Mouse (Mus musculus): ENCODE measurements around the gene Gm21887.

The Gm21887 gene

DNA sequence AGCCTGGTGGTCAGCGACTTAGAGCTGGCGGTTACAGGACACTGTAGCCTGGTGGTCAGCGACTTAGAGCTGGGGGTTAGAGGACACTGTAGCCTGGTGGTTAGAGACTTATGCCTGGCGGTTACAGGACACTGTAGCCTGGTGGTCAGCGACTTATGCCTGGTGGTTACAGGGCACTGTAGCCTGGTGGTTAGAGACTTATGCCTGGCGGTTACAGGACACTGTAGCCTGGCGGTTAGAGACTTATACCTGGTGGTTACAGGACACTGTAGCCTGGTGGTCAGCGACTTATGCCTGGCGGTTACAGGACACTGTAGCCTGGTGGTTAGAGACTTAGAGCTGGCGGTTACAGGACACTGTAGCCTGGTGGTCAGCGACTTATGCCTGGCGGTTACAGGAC lies 6.4 kb downstream of the Gm21887 start:
- DNase-seq = peak in 1 of 2 experiments; percentile 6

DNA sequence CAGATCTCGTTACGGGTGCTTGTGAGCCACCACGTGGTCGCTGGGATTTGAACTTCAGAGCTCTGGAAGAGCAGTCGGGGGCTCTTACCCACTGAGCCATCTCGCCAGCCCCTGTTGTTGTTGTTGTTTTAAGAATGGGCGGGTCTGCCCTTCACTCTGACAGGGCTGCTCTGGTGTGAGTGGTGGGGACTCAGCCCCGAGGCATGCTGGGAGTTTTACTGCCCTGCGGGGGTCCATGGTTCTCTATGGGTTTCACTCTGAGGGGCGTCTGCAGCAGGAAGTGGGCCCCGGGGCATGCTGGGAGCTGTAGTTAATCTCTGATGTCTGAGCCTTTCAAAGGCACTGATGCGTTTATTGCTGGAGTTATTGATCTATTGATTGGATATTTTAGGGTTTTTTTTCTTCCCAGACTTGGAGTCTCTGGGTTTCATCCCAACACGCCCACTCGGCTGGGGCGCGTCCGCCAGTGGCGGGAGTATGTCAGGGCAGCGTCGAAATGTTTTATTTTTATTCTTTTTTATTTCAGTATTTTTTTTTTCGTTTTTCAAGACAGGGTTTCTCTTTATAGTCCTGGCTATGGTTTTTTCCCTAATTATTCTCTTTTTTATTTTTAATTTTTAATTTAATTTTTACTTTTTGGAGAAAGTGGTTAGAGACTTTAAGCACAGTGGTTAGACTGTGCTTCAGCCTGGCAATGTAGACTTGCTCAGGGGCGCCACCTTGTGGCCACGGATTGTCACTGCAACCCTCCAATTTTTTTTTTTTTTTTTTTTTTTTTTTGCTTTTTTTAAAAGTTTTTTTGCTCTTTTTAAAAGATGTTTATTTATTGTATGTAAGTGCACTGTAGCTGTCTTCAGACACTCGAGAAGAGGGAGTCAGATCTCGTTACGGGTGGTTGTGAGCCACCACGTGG lies 8.1 kb downstream of the Gm21887 start:
- peak; percentile 79 for DNase-seq

DNA sequence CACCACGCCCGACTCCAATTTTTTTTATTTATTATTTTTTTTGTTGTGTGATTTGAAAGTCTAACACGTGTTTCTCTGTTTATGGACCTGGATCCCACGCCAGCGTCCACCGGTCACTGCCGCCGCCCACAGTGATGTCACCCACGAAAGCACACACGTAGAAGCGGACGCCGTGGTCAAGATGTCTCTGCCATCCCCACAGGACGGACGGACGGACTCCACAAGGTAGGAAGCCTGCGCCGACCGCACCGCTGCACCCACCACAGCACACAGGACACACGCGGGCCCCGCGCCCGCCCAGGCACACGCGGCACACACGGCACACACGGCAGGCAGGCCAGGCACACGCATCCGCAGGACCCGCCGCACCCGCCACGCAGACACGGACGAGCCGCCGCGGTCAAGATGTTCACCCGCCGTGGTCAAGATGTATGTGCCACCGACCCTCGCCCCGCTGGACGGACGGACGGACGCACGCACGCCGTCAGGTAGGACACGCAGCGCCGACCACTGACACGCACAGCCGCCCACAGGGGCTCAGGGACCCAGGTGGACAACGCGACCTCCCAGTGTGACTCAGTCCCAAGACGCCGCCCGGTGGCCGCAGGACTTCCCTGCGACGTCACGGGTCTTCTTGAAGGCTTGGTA lies 9.2 kb downstream of the Gm21887 start:
- peak; percentile 77 to 83 for DNase-seq

DNA sequence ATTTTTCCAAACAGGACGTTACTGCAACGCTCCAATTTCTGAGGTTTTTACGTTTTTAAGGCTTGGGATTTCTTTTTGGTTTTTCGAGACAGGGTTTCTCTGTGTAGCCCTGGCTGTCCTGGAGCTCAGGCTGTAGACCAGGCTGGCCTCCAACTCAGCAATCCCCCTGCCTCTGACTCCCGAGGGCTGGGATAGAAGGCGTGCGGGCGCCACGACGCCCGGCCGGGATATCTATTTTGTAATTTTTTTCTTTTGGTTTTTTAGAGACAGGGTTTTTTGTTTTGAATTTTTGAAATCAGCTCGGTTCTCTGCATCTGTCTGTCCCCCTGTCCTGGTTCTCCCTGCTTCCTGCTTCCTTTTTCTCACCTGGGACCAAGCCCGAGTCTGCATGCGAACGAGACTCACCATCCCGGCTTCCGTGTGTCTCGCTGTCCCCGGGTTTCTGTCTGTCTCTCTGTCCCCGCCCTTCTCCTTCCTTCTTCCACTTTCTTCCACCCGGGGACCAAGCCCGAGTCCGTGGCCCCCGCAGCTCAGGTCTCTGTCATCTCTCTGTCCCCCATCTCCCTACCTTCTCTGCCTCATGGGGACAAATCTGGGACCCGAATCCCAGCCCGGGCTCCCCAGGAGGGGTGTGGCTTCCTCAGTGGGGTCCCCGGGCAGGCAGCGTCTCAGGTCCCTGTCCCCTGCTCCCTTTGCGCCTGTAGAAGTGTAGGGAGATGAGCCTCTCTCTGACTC lies 9.9 kb downstream of the Gm21887 start:
- peak in 1 of 2 experiments; percentile 71 for DNase-seq

DNA sequence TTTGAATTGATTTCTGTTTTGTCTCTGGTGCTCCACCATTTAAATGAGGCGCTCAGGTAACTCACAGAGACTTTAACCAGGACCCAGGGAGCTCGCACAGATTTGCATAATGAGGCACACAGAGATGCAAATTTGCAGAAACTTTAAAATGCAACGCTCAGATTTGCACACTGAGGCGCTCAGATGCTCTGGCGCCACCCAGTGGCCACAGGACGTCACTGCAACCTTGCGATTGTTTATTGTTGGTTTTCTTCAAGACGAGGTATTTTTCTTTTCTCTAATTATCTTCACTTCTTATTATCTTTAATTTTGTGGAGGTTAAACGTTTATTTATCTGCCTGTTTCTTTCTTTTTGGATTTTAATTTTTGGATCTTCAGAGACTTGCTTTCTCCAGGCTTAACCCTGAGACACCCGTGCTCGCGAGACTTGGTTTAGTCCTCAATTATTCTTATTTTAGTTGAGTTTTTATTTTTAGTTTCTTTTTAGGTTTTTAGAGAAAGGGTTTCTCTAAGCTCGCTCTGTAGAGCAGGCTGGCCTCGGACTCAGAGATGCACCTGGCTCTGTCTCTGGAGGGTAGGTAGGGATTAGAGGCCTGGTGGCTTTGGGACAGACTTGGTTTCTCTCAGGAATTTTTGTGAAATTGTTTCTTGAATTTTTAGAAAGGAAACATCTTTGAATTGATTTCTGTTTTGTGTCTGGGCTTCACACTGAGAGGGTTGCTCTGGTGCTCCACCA lies 10.7 kb downstream of the Gm21887 start:
- DNase-seq = peak; percentile 97 to 100

DNA sequence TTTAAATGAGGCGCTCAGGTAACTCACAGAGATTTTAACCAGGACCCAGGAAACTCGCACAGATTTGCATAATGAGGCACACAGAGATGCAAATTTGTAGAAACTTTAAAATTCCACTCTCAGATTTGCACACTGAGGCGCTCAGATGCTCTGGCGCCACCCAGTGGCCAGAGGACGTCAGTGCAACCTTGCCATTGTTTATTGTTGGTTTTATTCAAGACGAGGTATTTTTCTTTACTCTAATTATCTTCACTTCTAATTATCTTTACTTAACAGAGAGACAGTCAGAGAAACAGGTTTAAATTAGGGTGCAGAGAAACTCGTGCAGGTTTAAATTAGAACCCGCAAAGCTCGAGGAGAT lies 11.2 kb downstream of the Gm21887 start:
- peak; percentile 84 to 96 for DNase-seq

DNA sequence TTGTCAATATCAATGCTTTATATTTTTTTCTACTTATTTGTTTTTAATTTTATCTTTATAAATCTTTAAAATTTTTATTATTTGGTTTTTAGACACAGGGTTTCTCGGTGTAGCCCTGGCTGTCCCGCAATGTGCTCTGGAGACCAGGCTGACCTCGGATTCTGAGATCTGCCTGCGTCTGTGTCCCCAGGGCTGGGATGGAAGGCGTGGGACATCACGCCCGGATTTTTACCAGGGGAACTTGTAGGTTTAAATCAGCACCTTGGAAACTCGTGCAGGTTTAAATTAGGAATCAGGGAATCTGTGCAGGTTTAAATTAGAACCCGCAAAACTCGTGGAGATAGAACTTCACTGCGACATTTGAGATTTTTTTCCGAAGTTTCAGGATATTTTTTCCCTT lies 11.7 kb downstream of the Gm21887 start:
- DNase-seq = peak; percentile 40 to 67

DNA sequence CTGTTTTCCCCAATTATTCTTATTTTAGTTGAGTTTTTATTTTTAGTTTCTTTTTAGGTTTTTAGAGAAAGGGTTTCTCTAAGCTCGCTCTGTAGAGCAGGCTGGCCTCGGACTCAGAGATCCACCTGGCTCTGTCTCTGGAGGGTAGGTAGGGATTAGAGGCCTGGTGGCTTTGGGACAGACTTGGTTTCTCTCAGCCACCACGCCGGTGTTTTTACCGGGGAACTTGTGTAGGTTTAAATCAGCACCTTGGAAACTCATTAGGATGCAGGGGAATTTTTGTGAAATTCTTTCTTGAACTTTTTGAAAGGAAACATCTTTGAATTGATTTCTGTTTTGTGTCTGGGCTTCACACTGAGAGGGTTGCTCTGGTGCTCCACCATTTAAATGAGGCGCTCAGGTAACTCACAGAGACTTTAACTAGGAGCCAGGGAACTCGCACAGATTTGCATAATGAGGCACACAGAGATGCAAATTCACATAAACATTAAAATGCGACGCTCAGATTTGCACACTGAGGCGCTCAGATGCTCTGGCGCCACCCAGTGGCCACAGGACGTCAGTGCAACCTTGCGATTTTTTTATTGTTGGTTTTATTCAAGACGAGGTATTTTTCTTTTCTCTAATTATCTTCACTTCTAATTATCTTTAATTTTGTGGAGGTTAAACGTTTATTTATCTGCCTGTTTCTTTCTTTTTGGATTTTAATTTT lies 12.4 kb downstream of the Gm21887 start:
- peak; percentile 71 to 88 for DNase-seq
